Mouse (Mus musculus) stomach, embryonic 16.5 days (tissue): ENCODE results near the gene Fcer1g. TPM values are rescaled to one million over a fixed set of nuclear protein-coding genes. Genes with fewer than 3 reads are reported as not detected.

Experiments
- ATAC-seq: fragments of 200-750 bp; cut with Nextera tagmentation; 2 replicates; pipeline ENCODE4 v1.8.0; 2017; ENCODE audit warnings: moderate number of reproducible peaks, moderate TSS enrichment; ENCODE audit not compliant: insufficient read depth, low FRiP score
- H3K27ac ChIP-seq: fragments of 300-500 bp; sonication (generic); 2 replicates; pipeline ENCODE4 v1.5.1; 2014; ENCODE audit warnings: low read length
- H3K27me3 ChIP-seq: fragments of 300-500 bp; sonication (generic); 2 replicates; pipeline ENCODE4 v1.6.1; 2014; ENCODE audit warnings: low read length, control low read depth, mixed read lengths; ENCODE audit not compliant: control insufficient read depth, insufficient read depth
- H3K36me3 ChIP-seq: fragments of 300-500 bp; sonication (generic); 2 replicates; pipeline ENCODE4 v1.6.1; 2014; ENCODE audit warnings: low read length; ENCODE audit not compliant: control insufficient read depth, insufficient read depth
- H3K4me1 ChIP-seq: fragments of 300-500 bp; sonication (generic); 2 replicates; pipeline ENCODE4 v1.6.1; 2014; ENCODE audit warnings: low read length, control low read depth, mixed read lengths; ENCODE audit not compliant: control insufficient read depth, insufficient read depth
- H3K4me2 ChIP-seq: fragments of 300-500 bp; sonication (generic); 2 replicates; pipeline ENCODE4 v1.6.1; 2014; ENCODE audit warnings: low read depth, low read length, mixed read lengths
- H3K4me3 ChIP-seq: fragments of 300-500 bp; sonication (generic); replicated peaks from 2 replicates; pipeline ENCODE4 v1.5.1; 2014; ENCODE audit warnings: mild to moderate bottlenecking, low read length
- H3K9ac ChIP-seq: fragments of 300-500 bp; sonication (generic); 2 replicates; pipeline ENCODE4 v1.6.1; 2014; ENCODE audit warnings: low read length
- H3K9me3 ChIP-seq: fragments of 300-500 bp; sonication (generic); replicated peaks from 2 replicates; pipeline ENCODE4 v1.6.1; 2016; ENCODE audit warnings: low read length, control low read depth; ENCODE audit not compliant: control insufficient read depth
- WGBS: fragments of 180-500 bp; shearing (Covaris S2); extraction: QIAGEN DNeasy Blood & Tissue Kit; methylation state at CpG from one replicate; pipeline ENCODE4 v1.1.7; 2014; 5-methylcytosine and 5-hydroxymethylcytosine counted together
- polyA plus RNA-seq: library from polyadenylated mRNA; unstranded; fragments of >200 nt; fragmentation: Nextera tagmentation; extraction: Ambion mirVana; gene quantifications from 2 replicates; pipeline ENCODE4 v1.2.1, GENCODE M21; 2015

Fcer1g gene
- polyA plus RNA-seq, 1 experiment from 2014 or later, result 77.1 TPM

GRCm38 (mm10) chr1:171227879-171228278 is 6.3 kb downstream of the Fcer1g start:
- ATAC-seq, result no peak
- 74% methylated on average over 1 of the region's 1 CpGs for WGBS

GRCm38 (mm10) chr1:171226780-171227179 is 7.4 kb downstream of the Fcer1g start:
- Histone ChIP-seq H3K27ac (no peak overlapping the region), H3K4me1 (0 out of 2 replicates have a peak, but pooled peaks cover 6% of the 10 kb centered on the region), H3K27me3 (no peaks in the 10 kb centered on the region), H3K9ac (no peak overlapping the region), H3K4me3 (no peak overlapping the region), H3K9me3 (no peaks in the 10 kb centered on the region), H3K36me3 (no peaks in the 10 kb centered on the region), H3K4me2 (no peak overlapping the region)
- WGBS, result 59% methylated on average over 4 of the region's 4 CpGs
- no peak for ATAC-seq

More at GRCm38 (mm10) chr1:171227879-171228278, 6.3 kb downstream of the Fcer1g start:
- no peaks in the 10 kb centered on the region for H3K9me3 ChIP-seq
- 0 out of 2 replicates have a peak, but pooled peaks cover 4% of the 10 kb centered on the region for H3K4me1 ChIP-seq
- no peak overlapping the region for H3K27ac ChIP-seq
- H3K4me3 ChIP-seq, result no peak overlapping the region
- H3K27me3 ChIP-seq, result no peaks in the 10 kb centered on the region
- H3K36me3 ChIP-seq, result no peaks in the 10 kb centered on the region
- H3K4me2 ChIP-seq, result no peak overlapping the region
- no peak overlapping the region for H3K9ac ChIP-seq

- H3K4me2 ChIP-seq, result no peak within 1 kb of the TSS
- H3K9me3 ChIP-seq, result no peaks in the 10 kb centered on the region
- H3K4me3 ChIP-seq, result no peak within 1 kb of the TSS
- 68% methylated on average over 5 of the region's 5 CpGs for WGBS
- H3K4me1 ChIP-seq, result peaks cover 15% of the 10 kb centered on the region
- no peak for ATAC-seq
- no peaks in the 10 kb centered on the region for H3K36me3 ChIP-seq
- H3K27ac ChIP-seq, result no peak within 1 kb of the TSS
- no peak within 1 kb of the TSS for H3K9ac ChIP-seq
- H3K27me3 ChIP-seq, result no peaks in the 10 kb centered on the region
Observed at GRCm38 (mm10) chr1:171224857-171225256, 9.3 kb downstream of the Fcer1g start, which contains the start of gene Apoa2. Gene Apoa2, plus strand, starts transcription at chr1:171225054.

- H3K27me3 ChIP-seq, result no peaks in the 10 kb centered on the region
- peaks cover 15% of the 10 kb centered on the region for H3K4me1 ChIP-seq
- no peak for ATAC-seq
- H3K4me2 ChIP-seq, result no peak overlapping the region
- no peak overlapping the region for H3K4me3 ChIP-seq
- 69% methylated on average over 2 of the region's 2 CpGs for WGBS
- no peak overlapping the region for H3K9ac ChIP-seq
- H3K36me3 ChIP-seq, result peaks cover 4% of the 10 kb centered on the region; the same call in 1 of the 2 replicates
- H3K27ac ChIP-seq, result no peak overlapping the region
- no peaks in the 10 kb centered on the region for H3K9me3 ChIP-seq
Observed at GRCm38 (mm10) chr1:171223796-171224195, 10.4 kb downstream of the Fcer1g start.

- H3K27me3 ChIP-seq, result no peaks in the 10 kb centered on the region
- peak overlapping the region; percentile 53 for H3K4me2 ChIP-seq
- H3K9me3 ChIP-seq, result no peaks in the 10 kb centered on the region
- H3K27ac ChIP-seq, result peak overlapping the region; percentile 77
- H3K36me3 ChIP-seq, result peaks cover 10% of the 10 kb centered on the region; the same call in 1 of the 2 replicates
- 73% methylated on average over 6 of the region's 6 CpGs for WGBS
- peak overlapping the region; percentile 65 for H3K4me3 ChIP-seq
- peaks cover 15% of the 10 kb centered on the region for H3K4me1 ChIP-seq
- peak overlapping the region; percentile 72 for H3K9ac ChIP-seq
- ATAC-seq, result no peak
Observed at GRCm38 (mm10) chr1:171223168-171223567, 11.0 kb downstream of the Fcer1g start.

GRCm38 (mm10) chr1:171222238-171223155 is 11.7 kb downstream of the Fcer1g start, which contains the start of gene Tomm40l:
Gene Tomm40l, minus strand, starts transcription at chr1:171222514.
- ATAC-seq, result peak; percentile 99
- no peaks in the 10 kb centered on the region for H3K9me3 ChIP-seq
- peak within 1 kb of the TSS; percentile 73 for H3K9ac ChIP-seq
- peaks cover 10% of the 10 kb centered on the region; the same call in 1 of the 2 replicates for H3K36me3 ChIP-seq
- peak within 1 kb of the TSS; percentile 65 for H3K4me3 ChIP-seq
- no peaks in the 10 kb centered on the region for H3K27me3 ChIP-seq
- 2% methylated on average over 28 of the region's 28 CpGs for WGBS
- H3K4me2 ChIP-seq, result peak within 1 kb of the TSS; percentile 81
- H3K4me1 ChIP-seq, result peaks cover 15% of the 10 kb centered on the region
- peak within 1 kb of the TSS; percentile 77 for H3K27ac ChIP-seq

GRCm38 (mm10) chr1:171221281-171222193 is 12.6 kb downstream of the Fcer1g start:
- Histone ChIP-seq H3K4me3 (peak overlapping the region; percentile 65), H3K4me1 (peaks cover 15% of the 10 kb centered on the region), H3K9ac (peak overlapping the region; percentile 73), H3K9me3 (no peaks in the 10 kb centered on the region), H3K4me2 (peak overlapping the region; percentile 81), H3K27me3 (no peaks in the 10 kb centered on the region), H3K27ac (peak overlapping the region; percentile 11; the same call in 1 of the 2 replicates), H3K36me3 (peaks cover 10% of the 10 kb centered on the region; the same call in 1 of the 2 replicates)
- WGBS, result 6% methylated on average over 22 of the region's 22 CpGs
- 0 out of 2 replicates have a peak, but pooled peaks have one; percentile 0 for ATAC-seq

GRCm38 (mm10) chr1:171220871-171221270 is 13.3 kb downstream of the Fcer1g start:
- Histone ChIP-seq H3K27me3 (no peaks in the 10 kb centered on the region), H3K4me3 (no peak overlapping the region; the same call in 1 of the 2 replicates), H3K4me1 (peaks cover 15% of the 10 kb centered on the region), H3K36me3 (peaks cover 10% of the 10 kb centered on the region; the same call in 1 of the 2 replicates), H3K27ac (no peak overlapping the region), H3K9ac (no peak overlapping the region), H3K4me2 (peak overlapping the region; percentile 81), H3K9me3 (no peaks in the 10 kb centered on the region)
- 9% methylated on average over 10 of the region's 10 CpGs for WGBS
- no peak for ATAC-seq
